Mouse (Mus musculus): ENCODE measurements around the gene Fiz1. TPM values are rescaled to one million over a fixed set of nuclear protein-coding genes. Genes with fewer than 3 reads are reported as not detected.

The Fiz1 gene
- total and polyA plus RNA-seq, 2 experiments from 2014 or later = 28.6 to 33.9 TPM

- Histone ChIP-seq H3K4me2 (ENCODE audit: low read depth) (no peak overlapping the region), H3K36me3 (ENCODE audit: insufficient read depth) (no peaks in the 10 kb centered on the region), H3K27me3 (ENCODE audit: insufficient read depth, low read length) (no peaks in the 10 kb centered on the region), H3K4me3 (ENCODE audit: low read depth, low read length) (no peak overlapping the region), H3K27ac (ENCODE audit: low read depth, low read length) (no peak overlapping the region), H3K9me3 (ENCODE audit: low read length) (no peaks in the 10 kb centered on the region), H3K4me1 (ENCODE audit: insufficient read depth) (peaks cover 11% of the 10 kb centered on the region; the same call in 1 of the 2 replicates), H3K9ac (no peak overlapping the region)
- TF ChIP-seq CTCF (IDR thresholded peaks at IDR 0.05; ENCODE audit: low read depth) = 0 out of 2 replicates have a peak, but pooled peaks have one; percentile 13
- WGBS = 75% methylated on average over 2 of the region's 2 CpGs
- ATAC-seq (no peak), DNase-seq (no peak)
Observed at GRCm38 (mm10) chr7:4999876-5000275, 14.6 kb downstream of the Fiz1 start.

DNA sequence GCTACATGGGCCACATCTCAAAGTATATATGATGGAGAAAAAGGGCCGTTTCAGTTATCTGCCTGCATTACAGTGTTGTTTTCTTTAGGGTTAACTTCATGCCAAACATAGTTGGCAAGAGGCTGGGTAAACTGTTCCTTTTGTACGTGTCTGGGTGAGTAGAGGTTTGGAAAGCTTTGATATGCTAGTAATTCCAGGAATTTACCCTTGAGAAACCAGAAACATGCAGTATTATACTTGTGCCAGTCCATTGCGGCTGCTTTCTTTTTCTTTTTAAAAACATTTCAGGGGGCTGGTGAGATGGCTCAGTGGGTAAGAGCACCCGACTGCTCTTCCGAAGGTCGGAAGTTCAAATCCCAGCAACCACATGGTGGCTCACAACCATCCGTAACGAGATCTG is 17.6 kb downstream of the Fiz1 start:
- 55% methylated on average over 6 of the region's 8 CpGs for WGBS
- peak overlapping the region; percentile 81 for H3K27ac ChIP-seq (ENCODE audit: low read depth, low read length)
- H3K27me3 ChIP-seq (ENCODE audit: insufficient read depth, low read length) = no peaks in the 10 kb centered on the region
- ATAC-seq (no peak), DNase-seq (no peak)
- peak overlapping the region; percentile 52 for H3K4me2 ChIP-seq (ENCODE audit: low read depth)
- peaks cover 16% of the 10 kb centered on the region for H3K36me3 ChIP-seq (ENCODE audit: insufficient read depth)
- H3K9me3 ChIP-seq (ENCODE audit: low read length) = no peaks in the 10 kb centered on the region
- H3K9ac ChIP-seq = peak overlapping the region; percentile 88; the same call in 1 of the 2 replicates
- H3K4me1 ChIP-seq (ENCODE audit: insufficient read depth) = peaks cover 16% of the 10 kb centered on the region; the same call in 1 of the 2 replicates
- TF ChIP-seq CTCF (IDR thresholded peaks at IDR 0.05; ENCODE audit: low read depth) = no peak
- peak overlapping the region; percentile 83 for H3K4me3 ChIP-seq (ENCODE audit: low read depth, low read length)

DNA sequence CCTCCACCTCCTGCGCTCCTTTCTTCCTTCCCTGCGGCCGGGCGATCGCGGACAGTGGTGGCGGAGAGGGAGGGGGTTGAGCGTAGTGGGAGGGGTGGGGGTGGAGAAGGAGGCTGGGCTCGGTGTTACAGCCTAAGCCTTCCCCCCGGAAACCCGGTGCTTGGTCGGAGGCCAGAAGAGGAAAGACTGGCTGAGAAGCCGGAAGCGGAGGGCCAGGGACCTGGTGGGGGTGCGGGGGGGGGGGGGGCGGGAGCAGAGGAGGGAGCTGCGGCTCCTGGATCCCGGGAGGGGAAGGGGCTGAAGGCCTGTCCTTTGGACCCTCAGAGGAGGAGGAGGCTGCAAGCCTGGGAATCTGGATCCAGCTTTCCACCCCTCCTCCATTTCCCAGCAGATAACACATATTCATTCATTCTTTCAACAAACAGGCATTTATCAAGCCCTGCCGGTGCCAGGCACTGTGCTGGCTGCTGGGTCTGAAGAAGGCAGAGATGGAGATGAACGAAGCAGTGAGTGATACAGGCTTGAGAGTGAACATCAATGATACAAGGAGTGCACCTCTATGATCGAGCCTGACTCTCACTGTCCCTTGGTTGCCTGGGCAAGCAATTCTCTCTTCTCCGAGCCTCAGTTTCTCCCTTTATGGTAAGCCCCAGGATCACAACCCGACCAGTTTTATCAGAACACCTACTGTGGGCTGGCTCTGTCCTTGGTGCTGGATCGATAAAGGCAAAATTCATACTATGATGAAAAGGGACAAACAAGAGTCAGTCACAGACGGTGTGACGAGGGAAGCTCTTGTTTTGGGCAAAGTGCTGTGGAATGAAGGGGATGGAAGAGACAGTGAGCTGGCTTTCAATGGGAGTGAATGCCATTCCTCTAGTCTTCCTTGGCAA is 18.2 kb downstream of the Fiz1 start, which contains the start of gene Zfp579:
Zfp579 (minus strand) TSS at position 156 of the 893 bp plus-strand sequence.
- Histone ChIP-seq H3K9me3 (ENCODE audit: low read length) (no peaks in the 10 kb centered on the region), H3K4me2 (ENCODE audit: low read depth) (peak within 1 kb of the TSS; percentile 52), H3K36me3 (ENCODE audit: insufficient read depth) (peaks cover 20% of the 10 kb centered on the region), H3K9ac (peak within 1 kb of the TSS; percentile 88), H3K27ac (ENCODE audit: low read depth, low read length) (peak within 1 kb of the TSS; percentile 81), H3K27me3 (ENCODE audit: insufficient read depth, low read length) (no peaks in the 10 kb centered on the region), H3K4me3 (ENCODE audit: low read depth, low read length) (peak within 1 kb of the TSS; percentile 83), H3K4me1 (ENCODE audit: insufficient read depth) (peaks cover 16% of the 10 kb centered on the region; the same call in 1 of the 2 replicates)
- ATAC-seq (peak; percentile 89), DNase-seq (peak; percentile 96)
- no peak for TF ChIP-seq CTCF (IDR thresholded peaks at IDR 0.05; ENCODE audit: low read depth)
- WGBS = 5% methylated on average over 16 of the region's 26 CpGs

- Histone ChIP-seq H3K4me2 (ENCODE audit: low read depth) (peak overlapping the region; percentile 52), H3K27me3 (ENCODE audit: insufficient read depth, low read length) (no peaks in the 10 kb centered on the region), H3K4me1 (ENCODE audit: insufficient read depth) (peaks cover 16% of the 10 kb centered on the region; the same call in 1 of the 2 replicates), H3K9me3 (ENCODE audit: low read length) (no peaks in the 10 kb centered on the region), H3K4me3 (ENCODE audit: low read depth, low read length) (peak overlapping the region; percentile 83), H3K36me3 (ENCODE audit: insufficient read depth) (peaks cover 20% of the 10 kb centered on the region), H3K9ac (peak overlapping the region; percentile 88), H3K27ac (ENCODE audit: low read depth, low read length) (peak overlapping the region; percentile 81)
- no peak for TF ChIP-seq CTCF (IDR thresholded peaks at IDR 0.05; ENCODE audit: low read depth)
- no peak for DNase-seq
- peak; percentile 58 for ATAC-seq
- 5% methylated on average over 19 of the region's 19 CpGs for WGBS
Observed at GRCm38 (mm10) chr7:4995268-4996002, 19.1 kb downstream of the Fiz1 start.

GRCm38 (mm10) chr7:4993999-4994788 is 20.3 kb downstream of the Fiz1 start:
- DNase-seq = no peak
- Histone ChIP-seq H3K36me3 (ENCODE audit: insufficient read depth) (peaks cover 20% of the 10 kb centered on the region), H3K4me2 (ENCODE audit: low read depth) (peak overlapping the region; percentile 52), H3K4me1 (ENCODE audit: insufficient read depth) (peaks cover 16% of the 10 kb centered on the region; the same call in 1 of the 2 replicates), H3K27me3 (ENCODE audit: insufficient read depth, low read length) (no peaks in the 10 kb centered on the region), H3K27ac (ENCODE audit: low read depth, low read length) (no peak overlapping the region), H3K4me3 (ENCODE audit: low read depth, low read length) (0 out of 2 replicates have a peak overlapping the region, but pooled peaks have one; percentile 83), H3K9ac (no peak overlapping the region), H3K9me3 (ENCODE audit: low read length) (no peaks in the 10 kb centered on the region)
- no peak for TF ChIP-seq CTCF (IDR thresholded peaks at IDR 0.05; ENCODE audit: low read depth)
- 57% methylated on average over 59 of the region's 59 CpGs for WGBS
- no peak for ATAC-seq

- H3K27ac ChIP-seq (ENCODE audit: low read depth, low read length) = no peak overlapping the region
- no peaks in the 10 kb centered on the region for H3K9me3 ChIP-seq (ENCODE audit: low read length)
- DNase-seq (no peak), ATAC-seq (no peak)
- H3K36me3 ChIP-seq (ENCODE audit: insufficient read depth) = peaks cover 20% of the 10 kb centered on the region
- H3K4me3 ChIP-seq (ENCODE audit: low read depth, low read length) = no peak overlapping the region
- H3K4me2 ChIP-seq (ENCODE audit: low read depth) = peak overlapping the region; percentile 52; the same call in 1 of the 2 replicates
- 54% methylated on average over 55 of the region's 55 CpGs for WGBS
- peaks cover 16% of the 10 kb centered on the region; the same call in 1 of the 2 replicates for H3K4me1 ChIP-seq (ENCODE audit: insufficient read depth)
- TF ChIP-seq CTCF (IDR thresholded peaks at IDR 0.05; ENCODE audit: low read depth) = no peak
- no peaks in the 10 kb centered on the region for H3K27me3 ChIP-seq (ENCODE audit: insufficient read depth, low read length)
- H3K9ac ChIP-seq = no peak overlapping the region
Observed at GRCm38 (mm10) chr7:4993347-4993998, 21.0 kb downstream of the Fiz1 start.

Data from forebrain, postnatal 0 days (tissue).